Mouse (Mus musculus): Measurements from ENCODE around the gene Bhmt2. TPM values are rescaled to one million over a fixed set of nuclear protein-coding genes. Genes with fewer than 3 reads are reported as not detected.

The Bhmt2 gene
- 0.04 and 0.06 TPM in 2 replicates for polyA plus RNA-seq (2012; rRNA removed)
- polyA plus RNA-seq (2014; fragmentation: Nextera tagmentation; extraction: Ambion mirVana) = not detected in 2 replicates

DNA sequence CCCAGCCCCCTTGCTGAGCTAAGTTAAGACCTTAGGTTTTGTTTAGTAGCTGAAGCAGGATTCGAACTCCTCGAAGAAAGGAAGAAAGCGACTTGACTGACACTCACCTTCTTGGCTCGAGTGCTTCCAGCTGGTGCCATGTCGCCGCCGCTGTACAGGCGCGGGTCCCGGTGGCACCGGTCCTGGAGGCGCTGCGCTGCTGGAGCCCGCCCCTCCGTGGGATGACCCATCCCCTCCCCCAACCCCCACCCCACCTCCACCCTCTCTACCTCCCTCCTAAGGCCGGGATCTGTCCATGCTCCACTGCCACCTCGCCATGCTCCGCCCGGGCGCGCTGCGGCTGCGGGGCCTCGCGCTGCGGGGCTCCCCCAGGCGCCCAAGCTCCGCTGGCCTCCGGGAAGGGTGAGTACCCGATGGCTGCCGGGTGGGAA lies at the start of gene Bhmt2, which contains the start of gene Dmgdh:
Gene Bhmt2, minus strand, starts transcription at position 172 of the 431 bp plus-strand sequence.
Gene Dmgdh, plus strand, starts transcription at position 303 of the 431 bp plus-strand sequence.
- ATAC-seq (ENCODE audit: low FRiP score, low read depth) = no peak
- H3K4me3 ChIP-seq (replicated peaks; ENCODE audit: low read length) = peak within 1 kb of the TSS; percentile 18

DNA sequence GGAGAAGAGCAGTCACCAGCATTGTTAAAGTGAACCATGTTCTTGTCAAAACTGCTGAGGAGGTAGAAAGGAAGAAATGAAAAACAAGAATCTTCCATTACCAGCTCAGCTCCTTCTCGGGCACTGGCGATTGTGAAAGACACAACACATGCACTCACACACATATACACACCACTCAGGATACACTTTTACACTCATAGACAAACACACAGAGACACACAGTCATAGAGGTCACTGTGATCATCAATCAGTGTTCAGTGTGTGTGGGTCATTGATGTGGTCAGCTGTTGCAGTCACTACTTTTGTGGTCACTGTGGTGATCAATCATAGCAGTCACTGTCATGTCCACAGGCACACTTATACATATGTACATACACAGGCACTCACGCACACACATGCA lies 49.4 kb upstream of the Bhmt2 start:
- no peak for ATAC-seq (ENCODE audit: low FRiP score, low read depth)
- TF ChIP-seq POLR2A (IDR thresholded peaks at IDR 0.05; ENCODE audit: borderline replicate concordance, extremely low read depth, insufficient read depth, insufficient read length) = no peak
- no peaks in the 10 kb centered on the region for H3K27me3 ChIP-seq (ENCODE audit: control insufficient read depth, insufficient read depth, low read length)
- H3K4me1 ChIP-seq (ENCODE audit: control insufficient read depth, insufficient read depth, low read length) = no peaks in the 10 kb centered on the region
- no peak overlapping the region for H3K4me3 ChIP-seq (replicated peaks; ENCODE audit: low read length)
- WGBS = 83% methylated on average over 3 of the region's 3 CpGs
- DNase-seq (ENCODE audit: low spot score) = no peak
- H3K4me2 ChIP-seq (replicated peaks; ENCODE audit: low read depth, low read length, severe bottlenecking) = no peak overlapping the region
- no peaks in the 10 kb centered on the region for H3K9me3 ChIP-seq (ENCODE audit: control insufficient read depth, low read length)
- H3K36me3 ChIP-seq (ENCODE audit: control insufficient read depth, insufficient read depth, low read length) = no peaks in the 10 kb centered on the region
- no peak overlapping the region for H3K9ac ChIP-seq (ENCODE audit: low read depth, low read length, severe bottlenecking)
- no peak overlapping the region for H3K27ac ChIP-seq (replicated peaks; ENCODE audit: low read depth, low read length)

More for the DNA sequence above, at the start of gene Bhmt2, which contains the start of gene Dmgdh:
- H3K36me3 ChIP-seq (ENCODE audit: control insufficient read depth, insufficient read depth, low read length) = no peaks in the 10 kb centered on the region
- no peak for DNase-seq (ENCODE audit: low spot score)
- peaks cover 11% of the 10 kb centered on the region for H3K27me3 ChIP-seq (ENCODE audit: control insufficient read depth, insufficient read depth, low read length)
- H3K9me3 ChIP-seq (ENCODE audit: control insufficient read depth, low read length) = 0 out of 2 replicates have a peak, but pooled peaks cover 1% of the 10 kb centered on the region
- peak within 1 kb of the TSS; percentile 35 for H3K4me2 ChIP-seq (replicated peaks; ENCODE audit: low read depth, low read length, severe bottlenecking)
- TF ChIP-seq POLR2A (IDR thresholded peaks at IDR 0.05; ENCODE audit: borderline replicate concordance, extremely low read depth, insufficient read depth, insufficient read length) = no peak
- H3K9ac ChIP-seq (ENCODE audit: low read depth, low read length, severe bottlenecking) = no peak within 1 kb of the TSS; the same call in 1 of the 2 replicates
- WGBS = 6% methylated on average over 20 of the region's 31 CpGs
- no peaks in the 10 kb centered on the region for H3K4me1 ChIP-seq (ENCODE audit: control insufficient read depth, insufficient read depth, low read length)
- no peak within 1 kb of the TSS for H3K27ac ChIP-seq (replicated peaks; ENCODE audit: low read depth, low read length)

DNA sequence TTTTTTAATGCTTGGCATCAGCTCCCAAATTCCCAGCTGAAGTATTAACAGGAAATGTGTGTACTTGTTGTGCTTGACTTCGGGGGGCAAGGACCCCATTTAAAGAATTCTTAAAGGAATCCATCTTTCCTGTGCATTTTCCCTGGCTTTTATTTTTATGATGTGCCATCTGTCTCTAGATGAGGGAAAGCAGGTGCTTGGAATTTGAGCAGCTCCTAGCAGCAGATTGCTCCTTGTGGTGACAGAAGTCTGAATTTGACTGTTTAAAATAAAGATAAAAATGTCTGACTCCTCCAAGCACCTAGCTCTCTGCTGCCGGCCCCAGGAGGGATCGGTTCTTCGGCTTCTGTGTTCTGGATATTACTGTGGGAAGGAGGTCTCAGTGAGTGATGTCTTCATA lies 47.8 kb upstream of the Bhmt2 start:
- H3K9me3 ChIP-seq (ENCODE audit: control insufficient read depth, low read length) = no peaks in the 10 kb centered on the region
- H3K27ac ChIP-seq (replicated peaks; ENCODE audit: low read depth, low read length) = no peak overlapping the region
- TF ChIP-seq POLR2A (IDR thresholded peaks at IDR 0.05; ENCODE audit: borderline replicate concordance, extremely low read depth, insufficient read depth, insufficient read length) = no peak
- WGBS = 58% methylated on average over 4 of the region's 4 CpGs
- no peaks in the 10 kb centered on the region for H3K4me1 ChIP-seq (ENCODE audit: control insufficient read depth, insufficient read depth, low read length)
- ATAC-seq (ENCODE audit: low FRiP score, low read depth) (no peak), DNase-seq (ENCODE audit: low spot score) (no peak)
- no peak overlapping the region for H3K4me3 ChIP-seq (replicated peaks; ENCODE audit: low read length)
- no peaks in the 10 kb centered on the region for H3K36me3 ChIP-seq (ENCODE audit: control insufficient read depth, insufficient read depth, low read length)
- H3K27me3 ChIP-seq (ENCODE audit: control insufficient read depth, insufficient read depth, low read length) = no peaks in the 10 kb centered on the region
- no peak overlapping the region for H3K9ac ChIP-seq (ENCODE audit: low read depth, low read length, severe bottlenecking)
- no peak overlapping the region for H3K4me2 ChIP-seq (replicated peaks; ENCODE audit: low read depth, low read length, severe bottlenecking)

DNA sequence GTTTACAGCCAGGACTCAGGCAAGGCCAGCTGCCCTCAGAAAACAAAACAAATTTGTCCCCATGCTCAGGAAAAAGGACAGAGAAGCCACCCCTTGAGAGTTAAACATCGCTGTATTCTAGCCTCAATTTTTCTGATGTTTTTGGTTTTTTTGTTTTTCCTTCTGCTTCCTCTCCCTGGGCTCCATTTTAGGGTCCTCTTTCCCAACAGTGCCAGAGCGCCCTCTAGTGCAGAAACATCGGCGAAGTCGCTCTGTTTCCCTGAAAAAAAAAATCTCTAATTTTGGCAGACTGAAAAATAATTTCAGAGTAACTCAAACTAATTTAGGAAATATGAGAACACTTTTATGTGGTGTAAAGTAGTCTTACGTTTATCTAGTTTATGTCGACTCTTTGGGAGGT lies 44.8 kb upstream of the Bhmt2 start:
- Histone ChIP-seq H3K4me3 (replicated peaks; ENCODE audit: low read length) (no peak overlapping the region), H3K36me3 (ENCODE audit: control insufficient read depth, insufficient read depth, low read length) (no peaks in the 10 kb centered on the region), H3K27ac (replicated peaks; ENCODE audit: low read depth, low read length) (no peak overlapping the region), H3K4me1 (ENCODE audit: control insufficient read depth, insufficient read depth, low read length) (no peaks in the 10 kb centered on the region), H3K27me3 (ENCODE audit: control insufficient read depth, insufficient read depth, low read length) (no peaks in the 10 kb centered on the region), H3K9ac (ENCODE audit: low read depth, low read length, severe bottlenecking) (no peak overlapping the region), H3K9me3 (ENCODE audit: control insufficient read depth, low read length) (no peaks in the 10 kb centered on the region), H3K4me2 (replicated peaks; ENCODE audit: low read depth, low read length, severe bottlenecking) (peak overlapping the region; percentile 6)
- peak; percentile 74 for DNase-seq (ENCODE audit: low spot score)
- no peak for TF ChIP-seq POLR2A (IDR thresholded peaks at IDR 0.05; ENCODE audit: borderline replicate concordance, extremely low read depth, insufficient read depth, insufficient read length)
- 5% methylated on average over 7 of the region's 7 CpGs for WGBS
- no peak for ATAC-seq (ENCODE audit: low FRiP score, low read depth)

DNA sequence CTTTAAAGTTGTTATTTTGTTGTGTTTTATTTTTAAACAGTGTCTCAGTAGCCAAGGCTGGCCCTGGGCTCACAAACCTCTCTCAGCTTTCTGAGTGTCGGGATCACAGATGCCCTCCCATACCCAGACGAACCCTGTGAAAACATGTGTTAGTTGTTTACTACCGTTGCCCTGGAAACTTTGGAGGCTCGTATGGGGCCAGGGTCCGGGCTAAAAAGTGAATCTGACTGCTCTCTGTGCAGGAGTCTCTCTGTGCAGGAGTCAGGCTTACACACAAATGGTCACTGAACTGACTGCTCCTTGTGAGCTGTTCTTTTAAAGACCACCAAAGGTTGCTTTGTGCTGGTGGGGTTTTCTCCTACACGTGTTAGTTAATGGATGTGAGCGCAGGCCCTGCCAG lies 43.0 kb upstream of the Bhmt2 start:
- Histone ChIP-seq H3K4me3 (replicated peaks; ENCODE audit: low read length) (no peak overlapping the region), H3K9ac (ENCODE audit: low read depth, low read length, severe bottlenecking) (no peak overlapping the region), H3K4me2 (replicated peaks; ENCODE audit: low read depth, low read length, severe bottlenecking) (no peak overlapping the region), H3K36me3 (ENCODE audit: control insufficient read depth, insufficient read depth, low read length) (no peaks in the 10 kb centered on the region), H3K9me3 (ENCODE audit: control insufficient read depth, low read length) (no peaks in the 10 kb centered on the region), H3K27ac (replicated peaks; ENCODE audit: low read depth, low read length) (no peak overlapping the region), H3K27me3 (ENCODE audit: control insufficient read depth, insufficient read depth, low read length) (no peaks in the 10 kb centered on the region), H3K4me1 (ENCODE audit: control insufficient read depth, insufficient read depth, low read length) (no peaks in the 10 kb centered on the region)
- WGBS = 21% methylated on average over 7 of the region's 7 CpGs
- TF ChIP-seq POLR2A (IDR thresholded peaks at IDR 0.05; ENCODE audit: borderline replicate concordance, extremely low read depth, insufficient read depth, insufficient read length) = no peak
- ATAC-seq (ENCODE audit: low FRiP score, low read depth) (no peak), DNase-seq (ENCODE audit: low spot score) (no peak)
